Mouse (Mus musculus) CD4-positive, CD25-positive, alpha-beta regulatory T cell, adult 2 months (primary cell): ENCODE measurements around the gene Lcat.

Source experiments
- DNase-seq: peaks from one replicate; pipeline ENCODE4 v3.0.0-alpha.2; 2012; ENCODE audit warnings: low read depth, low spot score

Gene Lcat

GRCm38 (mm10) chr8:105949350-105949749, 6.2 kb upstream of the Lcat start:
- no peak for DNase-seq

GRCm38 (mm10) chr8:105942542-105942941, 640 bp downstream of the Lcat start:
- no peak for DNase-seq

- no peak for DNase-seq
Measured at GRCm38 (mm10) chr8:105942026-105942425, 1.2 kb downstream of the Lcat start.

- DNase-seq: peak; percentile 56
Measured at GRCm38 (mm10) chr8:105938306-105938669, 4.9 kb downstream of the Lcat start, which contains the start of gene Psmb10. Psmb10 (minus strand) TSS chr8:105938444.

GRCm38 (mm10) chr8:105937496-105938305, 5.5 kb downstream of the Lcat start:
- peak; percentile 76 for DNase-seq

GRCm38 (mm10) chr8:105936866-105937475, 6.2 kb downstream of the Lcat start:
- peak; percentile 77 for DNase-seq

GRCm38 (mm10) chr8:105935863-105936603, 7.1 kb downstream of the Lcat start:
- no peak for DNase-seq

- no peak for DNase-seq
Measured at GRCm38 (mm10) chr8:105935105-105935504, 8.1 kb downstream of the Lcat start.

GRCm38 (mm10) chr8:105933762-105934161, 9.4 kb downstream of the Lcat start, which contains the start of gene Ctrl:
Ctrl (minus strand) TSS chr8:105933862.
- no peak for DNase-seq

- no peak for DNase-seq
Measured at GRCm38 (mm10) chr8:105932525-105932924, 10.7 kb downstream of the Lcat start.

- DNase-seq: no peak
Measured at GRCm38 (mm10) chr8:105931271-105931670, 11.9 kb downstream of the Lcat start.

GRCm38 (mm10) chr8:105930602-105931001, 12.6 kb downstream of the Lcat start:
- DNase-seq: peak; percentile 89

- DNase-seq: no peak
Measured at GRCm38 (mm10) chr8:105925123-105925522, 18.1 kb downstream of the Lcat start.

GRCm38 (mm10) chr8:105919390-105919789, 23.8 kb downstream of the Lcat start:
- peak; percentile 52 for DNase-seq

- DNase-seq: peak; percentile 73
Measured at GRCm38 (mm10) chr8:105900941-105901616, 42.1 kb downstream of the Lcat start.

- DNase-seq: peak; percentile 97
Measured at GRCm38 (mm10) chr8:105900180-105900940, 42.8 kb downstream of the Lcat start, which contains the start of gene Pskh1. Pskh1 (plus strand) TSS chr8:105900441.

- no peak for DNase-seq
Measured at GRCm38 (mm10) chr8:105897801-105898480, 45.2 kb downstream of the Lcat start.

GRCm38 (mm10) chr8:105893339-105893738, 49.8 kb downstream of the Lcat start, which contains the start of gene Nrn1l:
Nrn1l (plus strand) TSS chr8:105893567.
- DNase-seq: peak; percentile 17

- peak; percentile 66 for DNase-seq
Measured at GRCm38 (mm10) chr8:105892432-105892831, 50.8 kb downstream of the Lcat start.

- no peak for DNase-seq
Measured at GRCm38 (mm10) chr8:105890870-105891269, 52.3 kb downstream of the Lcat start.
